Mouse (Mus musculus) midbrain, embryonic 13.5 days (tissue): ENCODE data around the gene Ovol1. TPM values are rescaled to one million over a fixed set of nuclear protein-coding genes. Genes with fewer than 3 reads are reported as not detected.

Experiments
- ATAC-seq: fragments of 200-750 bp; cut with Nextera tagmentation; 2 replicates; pipeline ENCODE4 v1.8.0; 2017; ENCODE audit warnings: mild to moderate bottlenecking, moderate TSS enrichment, moderate library complexity
- H3K27ac ChIP-seq: fragments of 300-500 bp; sonication (generic); 2 replicates; pipeline ENCODE4 v1.5.1; 2015; ENCODE audit warnings: inconsistent platforms, mild to moderate bottlenecking, moderate library complexity
- H3K27me3 ChIP-seq: fragments of 300-500 bp; sonication (generic); 2 replicates; pipeline ENCODE4 v1.6.1; 2015; ENCODE audit warnings: mild to moderate bottlenecking, inconsistent platforms
- H3K36me3 ChIP-seq: fragments of 300-500 bp; sonication (generic); 2 replicates; pipeline ENCODE4 v1.6.1; 2015; ENCODE audit warnings: mild to moderate bottlenecking, inconsistent platforms
- H3K4me1 ChIP-seq: fragments of 300-500 bp; sonication (generic); replicated peaks from 2 replicates; pipeline ENCODE4 v1.6.1; 2015; ENCODE audit warnings: inconsistent platforms
- H3K4me2 ChIP-seq: fragments of 300-500 bp; sonication (generic); replicated peaks from 2 replicates; pipeline ENCODE4 v1.6.1; 2015; ENCODE audit warnings: moderate library complexity, mild to moderate bottlenecking, inconsistent platforms
- H3K4me3 ChIP-seq: fragments of 300-500 bp; sonication (generic); replicated peaks from 2 replicates; pipeline ENCODE4 v1.5.1; 2015; ENCODE audit warnings: mild to moderate bottlenecking, inconsistent platforms
- H3K9ac ChIP-seq: fragments of 300-500 bp; sonication (generic); replicated peaks from 2 replicates; pipeline ENCODE4 v1.6.1; 2015; ENCODE audit warnings: mild to moderate bottlenecking, inconsistent platforms
- H3K9me3 ChIP-seq: fragments of 300-500 bp; sonication (generic); 2 replicates; pipeline ENCODE4 v1.6.1; 2016; ENCODE audit warnings: mild to moderate bottlenecking, inconsistent platforms
- WGBS: fragments of 180-500 bp; shearing (Covaris S2); methylation state at CpG from one replicate; pipeline ENCODE4 v1.1.7; 2015; 5-methylcytosine and 5-hydroxymethylcytosine counted together
- polyA plus RNA-seq: library from polyadenylated mRNA; unstranded; fragments of >200 nt; fragmentation: Nextera tagmentation; extraction: Ambion mirVana; gene quantifications from 2 replicates; pipeline ENCODE4 v1.2.1, GENCODE M21; 2015

Ovol1 gene
- polyA plus RNA-seq, 1 experiment from 2014 or later = not detected

DNA sequence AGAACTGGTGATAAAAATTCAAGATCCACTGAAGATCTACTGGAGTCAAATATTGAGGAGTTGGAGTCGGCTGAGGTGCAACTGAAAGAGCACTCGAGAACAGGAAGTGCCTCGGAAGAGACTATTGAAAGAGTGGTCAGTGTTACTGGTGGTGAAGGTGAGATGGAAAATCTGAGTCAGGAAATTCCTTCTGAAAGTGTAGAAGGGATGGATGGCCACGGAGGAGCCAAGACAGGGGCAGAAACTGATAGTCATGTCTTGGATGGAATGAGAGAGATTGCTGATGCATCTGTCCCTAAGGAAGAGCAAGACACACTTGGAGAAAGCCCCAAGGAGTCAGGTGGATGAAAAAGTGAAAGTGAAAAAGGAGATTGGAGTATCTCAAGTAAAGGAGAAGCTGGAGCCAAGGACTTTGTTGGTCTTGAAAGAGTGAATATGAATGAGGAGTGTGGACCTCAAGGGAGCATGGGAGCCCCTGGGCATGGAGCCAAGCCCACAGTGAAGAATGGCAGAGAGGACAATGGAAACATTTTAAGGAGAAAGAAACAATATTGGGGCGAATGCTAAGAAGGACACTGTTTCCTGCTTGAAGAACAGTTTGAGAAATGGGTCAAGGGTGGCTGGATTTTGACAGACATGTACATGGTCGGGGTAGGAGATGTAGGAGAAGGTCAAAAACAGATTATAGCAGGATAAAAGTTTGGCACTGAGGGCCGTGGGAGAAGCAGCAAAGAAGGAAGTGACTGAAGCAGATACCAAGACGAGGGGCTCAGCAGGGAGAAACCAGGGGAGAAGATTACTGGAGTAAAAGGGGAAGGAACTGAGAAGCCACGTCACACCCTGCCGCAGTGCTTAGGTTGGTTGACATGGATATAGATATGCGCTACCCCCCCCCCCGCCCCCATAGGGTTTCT, 48.1 kb downstream of the Ovol1 start:
- Histone ChIP-seq H3K27me3 (no peaks in the 10 kb centered on the region), H3K9ac (no peak overlapping the region), H3K4me2 (no peak overlapping the region), H3K4me3 (no peak overlapping the region), H3K27ac (no peak overlapping the region), H3K9me3 (no peaks in the 10 kb centered on the region), H3K36me3 (no peaks in the 10 kb centered on the region), H3K4me1 (peaks cover 26% of the 10 kb centered on the region)
- no peak for ATAC-seq
- WGBS = 80% methylated on average over 12 of the region's 12 CpGs

DNA sequence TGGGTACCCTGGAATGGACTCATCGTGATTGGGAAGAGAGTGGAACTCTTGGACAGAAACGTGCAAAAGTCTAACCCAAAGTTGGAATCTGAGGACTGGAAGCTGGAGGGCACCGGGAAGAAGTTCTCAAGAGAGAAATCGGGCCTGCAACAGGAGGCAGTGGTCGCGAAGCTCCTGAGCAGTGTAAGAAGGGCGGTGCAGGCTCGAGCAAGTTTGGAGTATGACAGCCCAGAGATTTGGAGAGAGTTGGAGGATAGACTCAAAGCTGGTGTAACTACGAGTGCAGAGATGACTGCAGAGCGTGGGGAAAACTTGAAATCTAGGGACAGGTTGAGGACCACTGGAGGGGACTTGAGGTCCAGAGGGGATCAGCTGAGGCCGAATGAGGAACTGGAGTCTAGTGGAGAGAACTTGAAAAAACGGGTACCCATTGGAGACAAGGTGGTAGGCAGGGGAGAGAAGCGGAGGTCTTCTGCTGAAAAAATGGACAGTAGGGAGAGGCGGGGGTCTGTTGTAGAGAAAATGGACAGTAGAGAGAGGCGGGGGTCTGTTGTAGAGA, 49.3 kb downstream of the Ovol1 start:
- Histone ChIP-seq H3K27ac (0 out of 2 replicates have a peak overlapping the region, but pooled peaks have one; percentile 9), H3K4me3 (peak overlapping the region; percentile 54), H3K4me1 (peaks cover 26% of the 10 kb centered on the region), H3K36me3 (no peaks in the 10 kb centered on the region), H3K9ac (peak overlapping the region; percentile 64), H3K4me2 (peak overlapping the region; percentile 79), H3K27me3 (no peaks in the 10 kb centered on the region), H3K9me3 (no peaks in the 10 kb centered on the region)
- WGBS = 53% methylated on average over 15 of the region's 15 CpGs
- ATAC-seq = no peak

DNA sequence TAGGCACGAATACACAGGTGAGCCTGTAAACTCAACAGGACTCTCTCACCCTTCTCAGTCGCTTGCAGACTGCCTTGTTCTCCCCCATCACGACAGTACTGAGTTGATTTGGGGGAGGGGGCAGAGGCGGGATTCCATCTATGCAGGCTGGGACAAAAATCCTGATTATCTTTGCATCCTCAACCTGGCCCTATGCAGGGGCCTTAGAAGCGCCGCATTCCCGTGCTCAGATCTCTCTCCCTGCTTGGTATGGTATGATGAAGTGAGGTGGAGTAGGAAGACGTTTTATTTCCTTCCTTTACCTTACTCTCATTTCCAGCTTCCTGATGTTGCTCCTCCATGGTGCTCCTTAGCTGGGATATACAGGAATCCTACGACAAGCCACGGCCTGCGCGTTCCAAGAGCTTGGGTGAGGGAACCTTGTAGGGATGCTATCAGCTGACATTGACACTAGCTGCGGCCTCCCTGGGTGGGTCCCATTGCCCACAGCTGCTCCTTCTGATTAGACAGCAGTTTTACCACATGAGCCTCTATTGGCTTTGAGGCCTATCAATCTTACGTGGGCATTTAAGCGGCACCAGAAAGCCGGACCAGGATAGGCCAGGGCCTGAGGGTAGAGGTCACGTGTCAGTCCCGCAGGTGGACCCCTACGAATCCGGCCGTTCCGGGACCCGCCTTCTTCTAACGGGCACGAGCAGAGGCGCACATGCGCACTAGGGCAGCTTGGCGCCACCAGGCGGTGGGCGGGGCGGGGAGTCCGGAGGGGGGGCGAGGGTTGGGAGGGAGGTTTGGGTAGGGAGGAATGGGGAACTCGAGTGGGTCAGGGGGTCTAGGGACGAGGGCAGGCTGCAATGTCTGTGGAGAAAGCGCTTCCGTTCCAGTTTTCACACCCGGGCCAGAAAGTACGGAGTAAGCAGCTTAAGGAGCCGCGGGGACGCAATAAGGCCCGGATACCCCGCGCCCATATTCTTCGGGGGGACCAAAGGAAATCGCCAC, 50.1 kb downstream of the Ovol1 start, which contains the start of gene Snx32:
Gene Snx32, minus strand, starts transcription at position 508 of the 996 bp plus-strand sequence.
- Histone ChIP-seq H3K4me2 (peak within 1 kb of the TSS; percentile 79), H3K4me1 (peaks cover 26% of the 10 kb centered on the region), H3K27me3 (no peaks in the 10 kb centered on the region), H3K9me3 (no peaks in the 10 kb centered on the region), H3K9ac (peak within 1 kb of the TSS; percentile 66), H3K36me3 (no peaks in the 10 kb centered on the region), H3K27ac (peak within 1 kb of the TSS; percentile 77), H3K4me3 (peak within 1 kb of the TSS; percentile 54)
- WGBS = 2% methylated on average over 47 of the region's 47 CpGs
- ATAC-seq = peak; percentile 100

DNA sequence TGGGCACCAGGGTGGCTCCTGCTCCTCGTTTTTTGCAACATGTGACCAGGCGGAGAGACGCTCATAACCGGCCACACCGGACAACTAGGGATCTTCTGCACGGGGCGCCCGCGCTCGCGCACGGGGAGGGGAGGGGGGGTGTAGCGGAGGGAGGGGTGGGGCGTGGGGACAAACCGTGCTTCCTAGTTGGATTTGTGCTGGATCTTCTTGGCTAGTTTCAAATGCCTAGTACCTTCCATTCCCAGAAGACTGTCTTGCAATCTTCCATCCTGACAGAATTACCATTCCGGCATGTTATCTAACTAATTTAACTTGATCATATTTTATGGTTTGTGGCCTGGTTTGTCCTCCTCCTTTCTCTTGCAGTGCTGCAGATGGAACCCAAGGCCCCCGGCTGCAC, 56.8 kb downstream of the Ovol1 start, which contains the start of gene 1700020D05Rik:
Gene 1700020D05Rik, minus strand, starts transcription at position 101 of the 400 bp plus-strand sequence.
- H3K9ac ChIP-seq = no peak within 1 kb of the TSS
- H3K4me1 ChIP-seq = peaks cover under 1% of the 10 kb centered on the region; the same call in 1 of the 2 replicates
- no peaks in the 10 kb centered on the region for H3K27me3 ChIP-seq
- no peak for ATAC-seq
- H3K4me3 ChIP-seq = no peak within 1 kb of the TSS
- H3K4me2 ChIP-seq = no peak within 1 kb of the TSS
- no peak within 1 kb of the TSS for H3K27ac ChIP-seq
- H3K36me3 ChIP-seq = peaks cover 10% of the 10 kb centered on the region
- no peaks in the 10 kb centered on the region for H3K9me3 ChIP-seq
- 67% methylated on average over 16 of the region's 17 CpGs for WGBS

DNA sequence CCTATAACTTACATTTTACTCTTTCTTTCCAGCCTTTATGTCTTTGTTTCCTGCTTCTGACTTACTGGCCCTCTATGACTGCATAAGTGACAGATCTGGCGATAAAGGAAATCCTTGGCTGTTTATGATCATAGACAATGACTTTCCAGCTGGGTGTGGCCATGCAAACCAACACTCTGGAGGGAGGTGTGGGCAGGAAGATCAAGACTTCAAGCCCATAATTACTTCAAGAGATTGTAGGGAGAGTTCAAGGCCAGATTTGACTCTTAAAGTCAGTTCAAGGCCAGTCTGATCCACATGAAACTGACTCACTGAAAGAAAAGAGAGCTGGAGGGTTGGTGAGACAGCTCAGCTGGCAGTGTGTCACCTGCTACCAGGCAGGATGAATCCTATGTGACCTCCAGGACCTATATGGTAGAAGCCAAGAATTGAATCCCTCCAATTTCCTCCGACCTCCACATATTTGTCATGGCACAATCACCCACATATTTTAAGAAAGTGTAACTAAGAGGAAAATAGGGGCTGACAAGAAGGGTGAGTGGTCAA, 60.0 kb downstream of the Ovol1 start:
- H3K4me2 ChIP-seq = no peak overlapping the region
- no peak overlapping the region for H3K9ac ChIP-seq
- H3K4me1 ChIP-seq = no peaks in the 10 kb centered on the region
- H3K36me3 ChIP-seq = peaks cover 42% of the 10 kb centered on the region
- H3K27ac ChIP-seq = no peak overlapping the region
- H3K27me3 ChIP-seq = no peaks in the 10 kb centered on the region
- WGBS = 89% methylated on average over 2 of the region's 2 CpGs
- no peak overlapping the region for H3K4me3 ChIP-seq
- no peaks in the 10 kb centered on the region for H3K9me3 ChIP-seq
- ATAC-seq = no peak

Other genes starting within 250 kb of the Ovol1 start
- gene Catsper1, start 224.9 kb downstream of the Ovol1 start, polyA plus RNA-seq = not detected in 2 replicates
- 4.5 and 5.8 TPM in 2 replicates for gene Cst6, start 211.1 kb downstream of the Ovol1 start, polyA plus RNA-seq
- gene Eif1ad, start 193.9 kb downstream of the Ovol1 start, polyA plus RNA-seq = 63.7 and 64.0 TPM in 2 replicates
- gene Banf1, start 193.5 kb downstream of the Ovol1 start, polyA plus RNA-seq = 366 and 375 TPM in 2 replicates
- 74.3 and 78.8 TPM in 2 replicates for gene Sart1, start 171.9 kb downstream of the Ovol1 start, polyA plus RNA-seq
- gene Tsga10ip, start 158.1 kb downstream of the Ovol1 start, polyA plus RNA-seq = 0.32 and 0.55 TPM in 2 replicates
- 303 and 313 TPM in 2 replicates for gene Drap1, start 135.7 kb downstream of the Ovol1 start, polyA plus RNA-seq
- 51.6 and 60.3 TPM in 2 replicates for gene AI837181, start 135.5 kb downstream of the Ovol1 start, polyA plus RNA-seq
- gene Fosl1, start 113.1 kb downstream of the Ovol1 start, polyA plus RNA-seq = not detected in 2 replicates
- 6.9 and 9.7 TPM in 2 replicates for gene Ccdc85b, start 102.8 kb downstream of the Ovol1 start, polyA plus RNA-seq
- 183 and 192 TPM in 2 replicates for gene Fibp, start 100.0 kb downstream of the Ovol1 start, polyA plus RNA-seq
- 5.2 and 5.7 TPM in 2 replicates for gene Ctsw, start 92.1 kb downstream of the Ovol1 start, polyA plus RNA-seq
- 31.8 and 33.4 TPM in 2 replicates for gene Efemp2, start 86.7 kb downstream of the Ovol1 start, polyA plus RNA-seq
- 52.1 and 53.2 TPM in 2 replicates for gene Mus81, start 72.2 kb downstream of the Ovol1 start, polyA plus RNA-seq
- 3,599 and 3,660 TPM in 2 replicates for gene Cfl1, start 70.2 kb downstream of the Ovol1 start, polyA plus RNA-seq
- 0.26 and 0.27 TPM in 2 replicates for gene 1700020D05Rik, start 56.9 kb downstream of the Ovol1 start, polyA plus RNA-seq
- gene Snx32, start 50.1 kb downstream of the Ovol1 start, polyA plus RNA-seq = 70.4 and 73.6 TPM in 2 replicates
- 2.0 and 2.3 TPM in 2 replicates for gene Ap5b1, start 7.4 kb upstream of the Ovol1 start, polyA plus RNA-seq
- gene Rnaseh2c, start 41.2 kb upstream of the Ovol1 start, polyA plus RNA-seq = 91.3 and 98.9 TPM in 2 replicates
- 82.3 and 89.3 TPM in 2 replicates for gene Kat5, start 49.6 kb upstream of the Ovol1 start, polyA plus RNA-seq
- 30.9 and 35.4 TPM in 2 replicates for gene Rela, start 76.8 kb upstream of the Ovol1 start, polyA plus RNA-seq
- 10.8 and 14.1 TPM in 2 replicates for gene Sipa1, start 103.1 kb upstream of the Ovol1 start, polyA plus RNA-seq
- gene Map3k11, start 128.1 kb upstream of the Ovol1 start, polyA plus RNA-seq = 11.4 and 15.1 TPM in 2 replicates
- gene Pcnx3, start 128.3 kb upstream of the Ovol1 start, polyA plus RNA-seq = 25.6 and 29.1 TPM in 2 replicates
- 0.15 TPM in 1 of 2 replicates, not detected in the other for gene Kcnk7, start 143.7 kb upstream of the Ovol1 start, polyA plus RNA-seq
- 8.9 and 10.5 TPM in 2 replicates for gene Ehbp1l1, start 165.7 kb upstream of the Ovol1 start, polyA plus RNA-seq
- 179 and 197 TPM in 2 replicates for gene Fam89b, start 169.0 kb upstream of the Ovol1 start, polyA plus RNA-seq
- gene Ltbp3, start 180.3 kb upstream of the Ovol1 start, polyA plus RNA-seq = 7.1 and 9.5 TPM in 2 replicates
- gene Scyl1, start 210.8 kb upstream of the Ovol1 start, polyA plus RNA-seq = 64.9 and 70.0 TPM in 2 replicates